Mouse (Mus musculus): ENCODE measurements at regions not wholly inside any gene's neighbourhood (a gene's known extent, or its start where the extent isn't known, plus 50 kb on each side); places are given as distances from the start of the nearest gene placed in this dataset.

- DNase-seq (ENCODE audit: low spot score in 2 of 2), result no peak
- intact Hi-C loops (cut with DNase I), result no loop called here
These were observed 231.5 kb upstream of the Satb1 start for GRCm38 (mm10) chr17:52064618-52065017.

GRCm38 (mm10) chr17:52063121-52063520 lies 230.0 kb upstream of the Satb1 start:
- intact Hi-C loops (cut with DNase I), result no loop called here
- DNase-seq (ENCODE audit: low spot score in 2 of 2), result no peak

DNA sequence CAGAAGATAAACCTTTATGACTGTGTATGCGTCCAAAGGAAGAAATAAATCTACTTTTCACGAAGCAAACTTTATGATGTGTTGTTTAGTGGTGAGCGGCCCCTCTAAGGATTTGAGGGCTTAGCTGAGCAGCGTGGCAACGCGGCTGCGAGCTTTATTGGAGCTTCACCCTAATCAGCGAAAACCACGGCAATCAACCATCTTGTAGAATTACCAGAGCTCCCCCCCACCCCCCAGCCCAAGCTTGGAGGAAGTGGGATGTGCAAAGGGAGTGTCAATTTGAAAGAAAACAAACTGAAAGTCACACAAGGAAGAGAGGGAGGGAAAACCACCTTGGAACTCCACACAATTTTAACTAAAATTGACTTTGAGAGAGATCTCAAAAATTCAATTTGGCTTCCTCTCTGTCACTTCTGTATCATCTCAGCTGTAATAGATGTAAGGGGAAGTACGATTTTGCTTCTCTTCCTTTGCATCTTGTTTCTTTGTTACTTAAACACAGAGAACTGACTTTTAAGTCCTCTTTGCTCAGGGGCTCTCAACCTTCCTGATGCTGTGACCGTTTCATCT lies 229.1 kb upstream of the Satb1 start:
- no peak for DNase-seq (ENCODE audit: low spot score in 2 of 2)
- intact Hi-C loops (cut with DNase I), result no loop called here

- intact Hi-C loops (cut with DNase I), result no loop called here
- no peak for DNase-seq (ENCODE audit: low spot score in 2 of 2)
These were observed 203.4 kb upstream of the Satb1 start for GRCm38 (mm10) chr17:52036479-52036878.

DNA sequence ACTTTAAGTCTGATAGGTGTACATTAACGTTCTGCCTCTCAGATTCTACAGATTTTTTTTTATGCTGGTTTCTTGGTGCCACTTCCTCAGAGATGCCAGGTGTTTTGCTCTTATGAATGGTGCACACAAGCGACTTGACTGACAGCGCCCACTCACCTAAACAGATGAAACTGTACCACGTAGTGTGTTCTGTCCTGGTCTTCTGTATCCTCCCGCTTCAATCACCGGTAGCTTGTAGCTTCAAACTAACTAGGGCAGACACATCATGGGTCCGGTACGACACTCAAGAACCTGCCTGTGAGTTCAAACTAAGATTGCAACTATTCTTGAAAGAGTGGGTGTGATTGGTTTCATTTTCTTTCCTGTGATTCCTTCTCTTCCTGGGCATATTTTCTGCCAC lies 198.0 kb upstream of the Satb1 start:
- intact Hi-C loops (cut with DNase I), result no loop called here
- DNase-seq (ENCODE audit: low spot score in 2 of 2), result no peak

- intact Hi-C loops (cut with DNase I), result no loop called here
- no peak for DNase-seq (ENCODE audit: low spot score in 2 of 2)
These were observed 153.8 kb upstream of the Satb1 start for GRCm38 (mm10) chr17:51986920-51987319.

- DNase-seq (ENCODE audit: low spot score in 2 of 2), result no peak
These were observed 153.1 kb upstream of the Satb1 start for GRCm38 (mm10) chr17:51986212-51986611.

DNA sequence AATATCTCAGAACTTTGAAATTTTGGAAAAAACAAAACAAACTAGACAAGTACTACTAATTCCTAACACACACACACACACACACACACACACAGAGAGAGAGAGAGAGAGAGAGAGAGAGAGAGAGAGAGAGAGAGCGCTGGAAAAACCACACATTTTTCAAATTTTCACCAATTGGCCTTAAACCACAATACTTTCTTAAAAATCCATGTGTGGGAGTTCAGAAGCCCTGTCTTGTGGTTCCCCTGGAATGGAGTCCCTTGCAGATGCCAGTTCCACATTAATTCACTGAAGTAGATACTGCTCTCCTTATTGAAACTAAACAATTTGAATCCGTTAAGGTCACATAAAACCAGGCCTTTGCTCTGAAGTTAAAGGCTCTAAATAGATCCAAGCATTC lies 146.0 kb upstream of the Satb1 start:
- intact Hi-C loops (cut with DNase I), result no loop called here
- no peak for DNase-seq (ENCODE audit: low spot score in 2 of 2)

More at GRCm38 (mm10) chr17:51986212-51986611, 153.1 kb upstream of the Satb1 start:
- intact Hi-C loops (cut with DNase I), result no loop called here

- intact Hi-C loops (cut with DNase I), result no loop called here
- no peak for DNase-seq (ENCODE audit: low spot score in 2 of 2)
These were observed 138.4 kb upstream of the Satb1 start for GRCm38 (mm10) chr17:51971444-51971843.

- intact Hi-C loops (cut with DNase I), result no loop called here
- no peak for DNase-seq (ENCODE audit: low spot score in 2 of 2)
These were observed 133.6 kb upstream of the Satb1 start for GRCm38 (mm10) chr17:51966573-51967284.

DNA sequence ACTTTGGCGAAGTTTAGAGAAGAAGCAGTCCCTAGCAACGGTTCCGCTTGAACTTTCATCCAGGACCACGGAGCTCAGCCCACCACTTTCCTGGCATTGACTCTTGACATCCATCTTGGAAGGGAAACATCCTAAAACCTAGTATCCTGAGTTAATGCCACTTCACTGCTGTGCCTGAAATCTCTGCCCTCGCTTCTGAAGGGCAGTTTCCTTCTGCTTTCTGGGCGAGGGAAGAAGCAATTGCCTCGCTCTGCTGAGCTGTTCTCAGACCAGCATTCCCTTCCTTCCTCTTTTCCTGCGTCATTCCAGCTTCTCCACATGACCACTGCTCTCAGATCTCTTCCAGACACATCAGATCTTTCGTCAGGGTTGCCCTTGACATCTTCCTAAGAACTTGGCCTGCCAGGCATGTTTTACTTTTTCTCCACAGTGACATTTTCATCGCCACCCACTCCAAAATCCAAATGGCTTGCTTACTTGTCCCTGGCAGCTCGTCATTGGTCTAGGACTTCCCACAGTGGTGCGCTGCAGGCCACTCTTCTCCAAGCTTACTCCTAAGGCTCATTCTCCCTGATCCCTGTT lies 129.5 kb upstream of the Satb1 start:
- peak in 1 of 2 experiments; percentile 11 for DNase-seq (ENCODE audit: low spot score in 2 of 2)
- intact Hi-C loops (cut with DNase I), result no loop called here

DNA sequence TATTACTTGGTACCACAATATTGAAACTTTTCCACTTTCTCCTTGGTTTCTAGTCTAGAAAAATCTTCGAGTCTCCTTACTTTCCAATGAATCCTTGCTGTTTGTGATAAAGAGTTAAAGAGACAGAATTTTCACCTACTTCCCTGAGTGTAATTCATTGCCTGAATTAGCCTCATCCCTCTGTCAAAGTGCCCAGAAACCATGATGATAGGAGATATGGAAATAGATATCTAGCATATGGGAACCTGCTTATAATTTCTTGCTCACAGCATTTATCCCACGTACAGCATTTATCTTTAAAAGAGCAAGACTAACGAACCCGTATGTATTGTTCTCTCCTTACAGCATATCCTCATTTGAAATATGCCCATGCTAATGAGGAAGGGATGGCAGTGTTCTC lies 128.2 kb upstream of the Satb1 start:
- intact Hi-C loops (cut with DNase I), result no loop called here
- DNase-seq (ENCODE audit: low spot score in 2 of 2), result no peak

GRCm38 (mm10) chr17:51956275-51956674 lies 123.2 kb upstream of the Satb1 start:
- intact Hi-C loops (cut with DNase I), result no loop called here
- no peak for DNase-seq (ENCODE audit: low spot score in 2 of 2)

DNA sequence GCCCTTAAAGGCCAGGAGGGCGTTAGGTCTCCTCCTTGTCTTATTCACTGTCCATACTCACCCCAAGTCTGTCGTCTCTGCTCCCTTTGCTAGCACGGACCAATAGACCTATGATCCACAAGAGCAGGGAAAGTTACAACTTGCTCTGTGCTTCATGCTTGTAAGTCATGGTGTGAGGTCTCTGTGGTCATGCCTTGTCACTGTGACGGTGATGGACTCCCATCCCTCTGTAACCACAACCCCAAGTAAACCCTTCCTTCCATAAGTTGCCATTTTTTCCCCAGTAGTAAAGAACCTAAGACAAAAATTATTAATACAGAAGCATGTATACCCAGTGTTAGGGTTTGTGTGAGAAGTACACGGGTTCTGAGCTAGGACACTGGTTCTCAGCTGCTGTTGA lies 104.6 kb upstream of the Satb1 start:
- intact Hi-C loops (cut with DNase I), result no loop called here
- DNase-seq (ENCODE audit: low spot score in 2 of 2), result no peak

DNA sequence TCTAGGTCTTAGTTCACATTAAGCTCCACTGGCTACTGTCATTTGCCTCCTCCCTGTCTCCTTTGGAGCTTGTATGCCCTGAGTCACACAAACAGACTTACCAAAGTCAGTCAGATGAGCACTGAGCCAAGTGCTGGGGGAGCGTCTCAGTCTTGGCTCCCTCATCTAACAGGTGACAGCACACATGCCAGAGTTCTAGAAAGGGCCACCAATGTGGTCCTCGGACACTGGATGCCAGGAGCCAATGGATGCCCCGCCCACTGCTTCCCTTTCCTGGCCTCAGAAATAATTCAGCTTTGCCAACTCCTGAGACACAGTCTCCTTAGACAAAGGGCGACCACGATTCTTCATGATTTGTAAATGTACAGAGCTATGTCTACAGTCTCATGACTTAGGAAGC lies 103.0 kb upstream of the Satb1 start:
- intact Hi-C loops (cut with DNase I), result no loop called here
- no peak for DNase-seq (ENCODE audit: low spot score in 2 of 2)

DNA sequence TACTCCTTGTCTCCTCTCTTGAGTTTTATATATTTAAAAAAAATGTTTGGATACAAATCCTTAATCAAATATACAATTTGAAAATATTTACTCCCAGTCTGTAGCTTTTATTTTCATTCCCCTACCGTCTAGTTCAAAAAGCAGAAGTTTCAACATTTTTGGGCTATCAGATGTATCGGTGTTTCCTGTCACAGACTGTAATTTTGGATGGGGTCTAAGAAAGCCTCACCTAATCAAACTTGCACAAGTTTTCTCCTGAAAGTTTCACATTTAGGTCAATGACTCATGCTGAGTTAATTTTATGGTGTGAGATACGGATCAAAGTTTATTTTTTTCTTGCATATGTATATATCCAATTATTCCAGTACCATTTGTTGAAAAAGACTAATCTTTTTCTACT lies 93.3 kb upstream of the Satb1 start:
- intact Hi-C loops (cut with DNase I), result no loop called here

GRCm38 (mm10) chr17:51907031-51907430 lies 73.9 kb upstream of the Satb1 start:
- DNase-seq (ENCODE audit: low spot score in 2 of 2), result no peak
- intact Hi-C loops (cut with DNase I), result no loop called here

More for the DNA sequence above, 93.3 kb upstream of the Satb1 start:
- DNase-seq (ENCODE audit: low spot score in 2 of 2), result no peak

DNA sequence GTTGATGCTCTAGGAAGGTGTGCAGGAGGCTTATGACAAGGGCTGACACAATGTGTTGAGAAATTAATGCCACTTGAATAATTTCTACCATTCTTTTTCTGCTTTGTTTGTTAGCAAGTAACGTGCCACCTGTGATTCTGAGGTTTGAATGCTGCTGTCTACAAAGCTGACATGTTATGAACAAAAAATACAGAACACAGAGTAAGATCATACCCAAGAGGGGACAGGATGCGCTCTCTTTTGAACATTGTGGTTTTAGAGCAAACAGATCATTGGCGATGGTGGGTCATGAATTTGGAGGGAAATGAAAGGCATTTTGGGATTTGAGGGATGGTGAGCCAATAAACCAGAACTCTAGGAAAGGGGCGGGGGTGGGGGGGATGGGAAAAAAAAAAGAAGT lies 73.3 kb upstream of the Satb1 start:
- no peak for DNase-seq (ENCODE audit: low spot score in 2 of 2)
- intact Hi-C loops (cut with DNase I), result no loop called here

GRCm38 (mm10) chr17:51903885-51904284 lies 70.8 kb upstream of the Satb1 start:
- no peak for DNase-seq (ENCODE audit: low spot score in 2 of 2)
- intact Hi-C loops (cut with DNase I), result no loop called here

DNA sequence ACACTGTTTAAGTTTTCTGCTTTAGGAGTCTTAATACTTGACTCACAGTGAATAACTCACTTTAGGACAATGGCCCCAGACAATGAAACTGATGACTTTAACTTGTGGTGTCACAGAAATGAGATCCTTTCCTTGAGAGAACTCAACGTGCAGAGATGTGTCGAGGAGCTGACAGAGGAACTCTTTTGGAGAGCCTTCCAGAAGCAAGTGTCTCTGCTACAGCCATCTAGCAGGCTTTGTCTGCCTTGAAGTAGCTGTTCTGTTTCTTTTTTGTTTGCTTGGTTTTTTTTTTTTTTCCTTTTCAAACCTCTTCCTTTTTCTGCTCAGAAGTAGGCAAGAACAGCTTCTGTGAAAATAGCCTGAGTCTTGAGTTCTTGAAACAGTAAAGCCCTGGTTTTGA lies 66.3 kb upstream of the Satb1 start:
- no peak for DNase-seq (ENCODE audit: low spot score in 2 of 2)
- intact Hi-C loops (cut with DNase I), result no loop called here

GRCm38 (mm10) chr17:51896160-51896559 lies 63.1 kb upstream of the Satb1 start:
- DNase-seq (ENCODE audit: low spot score in 2 of 2), result no peak
- intact Hi-C loops (cut with DNase I), result no loop called here

All from left cerebral cortex, postnatal 36 days (tissue).